Mouse (Mus musculus) limb, embryonic 15.5 days (tissue): ENCODE measurements around the gene Adat1. TPM values are rescaled to one million over a fixed set of nuclear protein-coding genes. Genes with fewer than 3 reads are reported as not detected.
A peak's percentile ranks its signal among the peaks of the same experiment; 100 is the strongest.

ENCODE experiments used
- ATAC-seq: fragments of 200-750 bp; cut with Nextera tagmentation; 2 replicates; pipeline ENCODE4 v1.8.0; 2017; ENCODE audit warnings: low read depth, moderate TSS enrichment; ENCODE audit not compliant: insufficient number of reproducible peaks, low FRiP score, low TSS enrichment
- H3K27ac ChIP-seq: fragments of 300-500 bp; sonication (generic); 2 replicates; pipeline ENCODE4 v1.5.1; 2015; ENCODE audit warnings: moderate library complexity, mild to moderate bottlenecking, inconsistent platforms
- H3K27me3 ChIP-seq: fragments of 300-500 bp; sonication (generic); 2 replicates; pipeline ENCODE4 v1.6.1; 2015; ENCODE audit warnings: inconsistent platforms
- H3K36me3 ChIP-seq: fragments of 300-500 bp; sonication (generic); 2 replicates; pipeline ENCODE4 v1.6.1; 2015; ENCODE audit warnings: inconsistent platforms
- H3K4me1 ChIP-seq: fragments of 300-500 bp; sonication (generic); 2 replicates; pipeline ENCODE4 v1.6.1; 2015; ENCODE audit warnings: inconsistent platforms
- H3K4me2 ChIP-seq: fragments of 300-500 bp; sonication (generic); 2 replicates; pipeline ENCODE4 v1.6.1; 2015; ENCODE audit warnings: mild to moderate bottlenecking, inconsistent platforms
- H3K4me3 ChIP-seq: fragments of 300-500 bp; sonication (generic); 2 replicates; pipeline ENCODE4 v1.5.1; 2015; ENCODE audit warnings: mild to moderate bottlenecking, inconsistent platforms
- H3K9ac ChIP-seq: fragments of 300-500 bp; sonication (generic); 2 replicates; pipeline ENCODE4 v1.6.1; 2015; ENCODE audit warnings: inconsistent platforms
- H3K9me3 ChIP-seq: fragments of 300-500 bp; sonication (generic); 2 replicates; pipeline ENCODE4 v1.6.1; 2016; ENCODE audit warnings: inconsistent platforms
- WGBS: fragments of 180-500 bp; shearing (Covaris S2); methylation state at CpG from one replicate; pipeline ENCODE4 v1.1.7; 2015; 5-methylcytosine and 5-hydroxymethylcytosine counted together
- polyA plus RNA-seq: library from polyadenylated mRNA; unstranded; fragments of >200 nt; fragmentation: Nextera tagmentation; extraction: Ambion mirVana; gene quantifications from 2 replicates; pipeline ENCODE4 v1.2.1, GENCODE M21; 2015

Adat1 gene
- polyA plus RNA-seq, 1 experiment from 2014 or later = 8.1 TPM

- Histone ChIP-seq H3K9me3 (no peaks in the 10 kb centered on the region), H3K4me3 (no peak overlapping the region), H3K4me1 (no peaks in the 10 kb centered on the region), H3K4me2 (no peak overlapping the region), H3K27me3 (no peaks in the 10 kb centered on the region), H3K27ac (no peak overlapping the region), H3K36me3 (peaks cover 70% of the 10 kb centered on the region), H3K9ac (no peak overlapping the region)
- no peak for ATAC-seq
Observed at GRCm38 (mm10) chr8:112004754-112005153, 12.7 kb upstream of the Adat1 start.

GRCm38 (mm10) chr8:111992703-111993039 lies 569 bp upstream of the Adat1 start:
- no peak for ATAC-seq
- Histone ChIP-seq H3K4me3 (peak overlapping the region; percentile 81; the same call in 1 of the 2 replicates), H3K4me1 (peaks cover 7% of the 10 kb centered on the region; the same call in 1 of the 2 replicates), H3K36me3 (peaks cover 62% of the 10 kb centered on the region), H3K27ac (no peak overlapping the region), H3K4me2 (no peak overlapping the region; the same call in 1 of the 2 replicates), H3K9me3 (no peaks in the 10 kb centered on the region), H3K27me3 (no peaks in the 10 kb centered on the region), H3K9ac (no peak overlapping the region)
- 71% methylated on average over 3 of the region's 3 CpGs for WGBS

DNA sequence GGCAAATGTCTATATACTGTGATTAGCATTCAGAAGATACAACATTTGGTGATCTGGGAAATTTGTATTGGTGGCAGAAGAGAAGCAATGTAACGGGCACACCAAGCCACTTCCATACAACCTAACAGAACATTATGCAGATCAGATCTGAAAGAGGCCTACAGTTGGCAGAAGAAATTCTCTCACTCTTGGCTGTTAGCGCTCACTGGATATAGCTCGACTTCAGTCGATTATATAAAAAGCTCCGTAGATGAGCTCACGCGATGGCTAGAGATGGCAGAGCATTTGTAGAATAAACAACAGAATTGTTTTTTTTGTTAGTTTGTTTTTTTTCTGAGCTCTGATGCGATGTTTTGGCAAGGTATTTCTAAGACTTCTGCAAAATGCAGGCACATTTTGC lies 824 bp downstream of the Adat1 start:
- H3K9ac ChIP-seq = peak overlapping the region; percentile 72; the same call in 1 of the 2 replicates
- H3K27ac ChIP-seq = no peak overlapping the region
- peak overlapping the region; percentile 62 for H3K4me2 ChIP-seq
- peaks cover 54% of the 10 kb centered on the region for H3K36me3 ChIP-seq
- 63% methylated on average over 8 of the region's 8 CpGs for WGBS
- no peaks in the 10 kb centered on the region for H3K27me3 ChIP-seq
- H3K9me3 ChIP-seq = no peaks in the 10 kb centered on the region
- no peak for ATAC-seq
- H3K4me1 ChIP-seq = peaks cover 7% of the 10 kb centered on the region; the same call in 1 of the 2 replicates
- peak overlapping the region; percentile 81 for H3K4me3 ChIP-seq

DNA sequence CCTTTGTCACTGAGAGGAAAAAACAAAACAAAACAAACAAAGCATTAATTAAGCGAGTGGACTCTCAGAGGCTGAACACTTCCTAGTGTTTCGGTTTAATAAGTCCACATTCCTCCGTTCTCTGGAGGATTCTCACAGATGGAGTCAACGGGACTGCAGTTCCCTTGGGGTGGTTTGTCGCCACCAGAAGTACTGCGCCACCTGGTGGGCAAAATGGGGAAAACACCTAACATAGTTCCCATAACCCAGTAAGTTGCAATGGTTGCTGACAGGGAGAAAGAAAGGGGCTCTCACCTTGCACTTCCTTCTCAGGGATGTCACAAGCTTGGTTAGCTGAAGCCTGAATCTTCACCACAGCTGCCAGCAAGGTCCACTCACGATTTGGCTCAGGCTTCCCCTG lies 2.2 kb downstream of the Adat1 start:
- H3K9ac ChIP-seq = no peak overlapping the region
- no peaks in the 10 kb centered on the region for H3K9me3 ChIP-seq
- WGBS = 10% methylated on average over 7 of the region's 7 CpGs
- H3K27me3 ChIP-seq = no peaks in the 10 kb centered on the region
- H3K4me1 ChIP-seq = peaks cover 7% of the 10 kb centered on the region; the same call in 1 of the 2 replicates
- H3K4me3 ChIP-seq = no peak overlapping the region
- ATAC-seq = no peak
- H3K4me2 ChIP-seq = no peak overlapping the region
- H3K36me3 ChIP-seq = peaks cover 54% of the 10 kb centered on the region
- H3K27ac ChIP-seq = no peak overlapping the region

GRCm38 (mm10) chr8:111984511-111984910 lies 7.6 kb downstream of the Adat1 start:
- no peaks in the 10 kb centered on the region for H3K27me3 ChIP-seq
- no peak overlapping the region for H3K27ac ChIP-seq
- H3K36me3 ChIP-seq = peaks cover 62% of the 10 kb centered on the region
- 80% methylated on average over 10 of the region's 10 CpGs for WGBS
- no peak overlapping the region for H3K9ac ChIP-seq
- no peaks in the 10 kb centered on the region for H3K9me3 ChIP-seq
- H3K4me3 ChIP-seq = no peak overlapping the region
- H3K4me1 ChIP-seq = no peaks in the 10 kb centered on the region
- ATAC-seq = no peak
- H3K4me2 ChIP-seq = no peak overlapping the region

- Histone ChIP-seq H3K27me3 (no peaks in the 10 kb centered on the region), H3K4me2 (no peak overlapping the region), H3K36me3 (peaks cover 53% of the 10 kb centered on the region), H3K9me3 (no peaks in the 10 kb centered on the region), H3K4me1 (no peaks in the 10 kb centered on the region), H3K4me3 (no peak overlapping the region), H3K9ac (no peak overlapping the region), H3K27ac (no peak overlapping the region)
- no peak for ATAC-seq
- WGBS = 76% methylated on average over 7 of the region's 7 CpGs
Observed at GRCm38 (mm10) chr8:111982116-111982515, 10.0 kb downstream of the Adat1 start.

DNA sequence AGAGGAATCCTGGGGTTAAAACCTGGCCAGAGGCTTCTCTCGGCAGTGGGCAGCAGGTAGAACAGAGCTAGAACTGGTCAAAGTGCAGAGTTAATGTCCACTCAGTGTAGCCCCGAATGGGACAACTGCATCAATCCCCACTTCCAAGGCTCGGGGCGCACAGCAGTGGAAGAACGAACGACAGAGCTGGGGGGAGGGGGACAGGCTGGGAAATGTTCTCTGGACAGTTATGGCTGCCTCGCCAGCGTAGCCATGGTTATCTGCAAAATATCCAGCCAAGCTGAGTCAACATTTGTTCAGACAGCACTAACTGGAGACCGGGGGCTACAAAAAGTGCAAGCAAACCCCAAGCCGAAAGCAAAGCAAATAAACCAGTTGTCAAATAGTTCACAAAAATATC lies 14.0 kb downstream of the Adat1 start:
- WGBS = 83% methylated on average over 10 of the region's 10 CpGs
- peaks cover 47% of the 10 kb centered on the region for H3K36me3 ChIP-seq

DNA sequence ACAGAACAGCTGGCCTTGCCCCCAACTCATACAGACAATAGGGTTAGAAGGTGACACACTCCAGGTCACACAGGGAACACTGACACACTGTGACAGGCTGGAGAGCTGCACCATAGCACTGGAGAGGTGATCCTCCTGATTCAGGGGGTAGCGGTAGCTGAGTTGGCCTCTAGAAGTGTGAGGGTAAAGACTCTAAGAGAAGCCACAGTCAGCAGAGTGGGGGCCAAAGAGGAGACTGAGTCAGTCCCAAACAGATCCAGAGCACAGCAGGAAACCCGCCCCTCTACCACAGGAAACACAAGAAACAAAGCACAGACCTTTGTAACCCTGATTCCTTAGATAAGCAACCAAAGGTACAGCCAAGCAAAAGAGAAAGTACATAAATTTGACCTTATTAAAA lies 15.8 kb downstream of the Adat1 start:
- no peak overlapping the region for H3K4me3 ChIP-seq
- H3K9me3 ChIP-seq = no peaks in the 10 kb centered on the region
- WGBS = 93% methylated on average over 2 of the region's 2 CpGs
- H3K27ac ChIP-seq = no peak overlapping the region
- peaks cover 37% of the 10 kb centered on the region for H3K36me3 ChIP-seq
- no peaks in the 10 kb centered on the region for H3K27me3 ChIP-seq
- H3K4me1 ChIP-seq = no peaks in the 10 kb centered on the region
- no peak for ATAC-seq
- H3K9ac ChIP-seq = no peak overlapping the region
- H3K4me2 ChIP-seq = no peak overlapping the region

More for the DNA sequence above, 14.0 kb downstream of the Adat1 start:
- Histone ChIP-seq H3K27me3 (no peaks in the 10 kb centered on the region), H3K9ac (no peak overlapping the region), H3K27ac (no peak overlapping the region), H3K9me3 (no peaks in the 10 kb centered on the region), H3K4me3 (no peak overlapping the region), H3K4me1 (no peaks in the 10 kb centered on the region), H3K4me2 (no peak overlapping the region)
- ATAC-seq = no peak

GRCm38 (mm10) chr8:111975706-111976105 lies 16.4 kb downstream of the Adat1 start:
- Histone ChIP-seq H3K4me2 (no peak overlapping the region), H3K4me3 (no peak overlapping the region), H3K9me3 (no peaks in the 10 kb centered on the region), H3K9ac (no peak overlapping the region), H3K27me3 (no peaks in the 10 kb centered on the region), H3K36me3 (peaks cover 39% of the 10 kb centered on the region), H3K4me1 (no peaks in the 10 kb centered on the region), H3K27ac (no peak overlapping the region)
- WGBS = 94% methylated on average over 2 of the region's 2 CpGs
- ATAC-seq = no peak

GRCm38 (mm10) chr8:111974138-111974537 lies 18.0 kb downstream of the Adat1 start:
- Histone ChIP-seq H3K27me3 (no peaks in the 10 kb centered on the region), H3K4me3 (no peak overlapping the region), H3K9ac (no peak overlapping the region), H3K4me1 (no peaks in the 10 kb centered on the region), H3K36me3 (peaks cover 42% of the 10 kb centered on the region), H3K27ac (no peak overlapping the region), H3K9me3 (no peaks in the 10 kb centered on the region), H3K4me2 (no peak overlapping the region)
- ATAC-seq = no peak
- 95% methylated on average over 12 of the region's 12 CpGs for WGBS

DNA sequence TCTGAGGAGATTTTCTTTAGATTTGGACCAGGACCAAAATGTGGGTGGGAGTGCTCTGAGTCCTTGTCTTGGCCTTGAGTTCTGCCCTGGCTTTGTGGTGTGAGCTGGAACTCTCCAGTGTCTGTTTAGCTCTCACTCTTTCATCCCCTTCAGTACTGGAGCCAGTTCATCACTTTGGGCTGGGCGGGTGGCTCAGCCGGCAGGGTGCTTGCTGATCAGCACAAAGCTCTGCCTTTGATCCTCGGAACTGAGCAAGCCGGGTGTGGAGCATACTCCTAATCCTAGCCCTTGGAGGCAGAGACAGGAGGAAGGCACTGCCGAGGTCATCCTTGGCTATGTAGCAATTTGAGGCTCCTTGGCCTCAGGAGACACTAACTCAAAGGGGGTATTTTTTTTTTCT lies 23.1 kb downstream of the Adat1 start:
- no peak for ATAC-seq
- no peaks in the 10 kb centered on the region for H3K27me3 ChIP-seq
- H3K27ac ChIP-seq = no peak overlapping the region
- peaks cover 2% of the 10 kb centered on the region; the same call in 1 of the 2 replicates for H3K4me1 ChIP-seq
- H3K4me2 ChIP-seq = no peak overlapping the region
- 47% methylated on average over 5 of the region's 5 CpGs for WGBS
- H3K9me3 ChIP-seq = no peaks in the 10 kb centered on the region
- H3K4me3 ChIP-seq = no peak overlapping the region
- peaks cover 12% of the 10 kb centered on the region for H3K36me3 ChIP-seq
- H3K9ac ChIP-seq = no peak overlapping the region

- Histone ChIP-seq H3K4me3 (no peak overlapping the region), H3K27me3 (no peaks in the 10 kb centered on the region), H3K9me3 (no peaks in the 10 kb centered on the region), H3K9ac (no peak overlapping the region), H3K4me2 (no peak overlapping the region), H3K36me3 (peaks cover 9% of the 10 kb centered on the region), H3K27ac (no peak overlapping the region), H3K4me1 (peaks cover 2% of the 10 kb centered on the region; the same call in 1 of the 2 replicates)
- 81% methylated on average over 10 of the region's 10 CpGs for WGBS
- no peak for ATAC-seq
Observed at GRCm38 (mm10) chr8:111968541-111968940, 23.6 kb downstream of the Adat1 start.

- H3K4me2 ChIP-seq = no peak overlapping the region
- no peak overlapping the region for H3K27ac ChIP-seq
- H3K9me3 ChIP-seq = no peaks in the 10 kb centered on the region
- H3K9ac ChIP-seq = no peak overlapping the region
- no peak overlapping the region for H3K4me3 ChIP-seq
- peaks cover 5% of the 10 kb centered on the region for H3K36me3 ChIP-seq
- WGBS = 72% methylated on average over 5 of the region's 5 CpGs
- no peak for ATAC-seq
- no peaks in the 10 kb centered on the region for H3K27me3 ChIP-seq
- peaks cover 2% of the 10 kb centered on the region; the same call in 1 of the 2 replicates for H3K4me1 ChIP-seq
Observed at GRCm38 (mm10) chr8:111967246-111967870, 24.7 kb downstream of the Adat1 start.
